Mouse (Mus musculus) lung, adult 2 months (tissue): Measurements from ENCODE around the gene Gm5862.
"Not testable (repeated sequence)": the region's sequence is repeated elsewhere in the genome, so short reads cannot be mapped to it uniquely, and the experiment has no call there.

ENCODE experiments used
- CTCF ChIP-seq: fragments of 200-500 bp; IDR thresholded peaks from 2 replicates; pipeline ENCODE4 v1.5.1; 2011; ENCODE audit warnings: mild to moderate bottlenecking, low read length, control low read depth; ENCODE audit not compliant: insufficient read depth
- POLR2A ChIP-seq: fragments of 200-500 bp; IDR thresholded peaks from 2 replicates; pipeline ENCODE4 v1.6.1; 2011; ENCODE audit warnings: low read depth, mild to moderate bottlenecking, control low read depth, low read length, borderline replicate concordance; ENCODE audit errors: extremely low read depth

DNA sequence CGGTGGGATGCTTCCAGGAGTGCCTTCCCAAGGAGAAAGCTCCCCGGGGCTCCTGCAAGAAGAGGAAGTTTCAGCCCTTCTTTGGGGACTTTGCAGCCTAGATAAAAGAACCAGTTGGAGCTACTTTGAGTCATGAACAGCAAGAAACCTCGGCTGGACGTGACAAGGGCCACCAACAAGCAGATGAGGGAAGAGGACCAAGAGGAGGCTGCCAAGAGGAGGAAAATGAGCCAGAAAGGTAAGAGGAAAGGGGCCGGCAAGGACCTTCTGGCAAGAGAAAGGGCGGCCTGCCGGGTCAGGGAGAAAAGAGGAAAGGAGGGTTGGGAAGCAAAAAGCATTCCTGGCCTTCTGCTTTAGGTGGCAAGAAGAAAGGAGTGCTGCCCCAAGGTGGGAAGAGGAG is 15.0 kb downstream of the Gm5862 start:
- not testable (repeated sequence) for TF ChIP-seq POLR2A, CTCF
